Mouse (Mus musculus) megakaryocyte-erythroid progenitor cell, adult 5-6 weeks (primary cell): Measurements from ENCODE around the gene H2-Ab1. TPM values are rescaled to one million over a fixed set of nuclear protein-coding genes. Genes with fewer than 3 reads are reported as not detected.
"Not testable (repeated sequence)": the region's sequence is repeated elsewhere in the genome, so short reads cannot be mapped to it uniquely, and the experiment has no call there.

Experiments
- ATAC-seq: replicated peaks from 2 replicates; pipeline ENCODE4 v1.8.0; 2016; ENCODE audit warnings: mild to moderate bottlenecking, inconsistent platforms; ENCODE audit not compliant: severe bottlenecking, poor library complexity, low FRiP score, low TSS enrichment
- total RNA-seq, 2 experiments: library from RNA; stranded (forward) in 1 of 2; stranded (reverse) in 1 of 2; fragments of 200-1000, 215-1000 nt in 1 of 2; fragments of >200 nt in 1 of 2; fragmentation: Nextera tagmentation in 1 of 2; gene quantifications; 2 replicates each; pipeline ENCODE4 v1.2.3; 2014 to 2017

H2-Ab1 gene
- total RNA-seq, 2 experiments from 2014 or later = 20.3 to 80.9 TPM

DNA sequence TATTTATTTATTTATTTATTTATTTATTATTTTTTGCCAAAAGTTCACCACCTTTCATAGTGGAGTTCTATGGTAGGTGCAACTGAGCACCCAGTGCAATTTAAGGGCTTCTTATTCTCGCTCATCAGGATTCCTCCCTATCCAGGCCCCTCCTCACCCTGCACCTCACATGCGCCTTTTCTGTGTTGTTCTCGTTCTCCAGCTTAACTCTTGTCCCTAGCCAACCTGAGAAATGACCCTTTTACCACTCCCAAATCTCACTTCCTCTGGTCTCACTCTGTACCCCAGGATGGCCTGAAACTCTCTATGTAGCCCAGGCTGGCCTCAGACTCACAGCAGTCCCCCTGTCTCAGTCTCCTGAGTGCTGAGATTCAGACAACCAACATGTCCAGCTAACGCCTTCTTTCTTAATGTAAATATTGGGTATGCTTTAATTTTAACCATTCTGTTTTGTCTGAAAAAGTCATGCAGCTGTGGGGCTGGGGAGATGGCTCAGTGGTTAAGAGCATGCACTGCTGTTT is 44.2 kb downstream of the H2-Ab1 start:
- ATAC-seq = no peak

DNA sequence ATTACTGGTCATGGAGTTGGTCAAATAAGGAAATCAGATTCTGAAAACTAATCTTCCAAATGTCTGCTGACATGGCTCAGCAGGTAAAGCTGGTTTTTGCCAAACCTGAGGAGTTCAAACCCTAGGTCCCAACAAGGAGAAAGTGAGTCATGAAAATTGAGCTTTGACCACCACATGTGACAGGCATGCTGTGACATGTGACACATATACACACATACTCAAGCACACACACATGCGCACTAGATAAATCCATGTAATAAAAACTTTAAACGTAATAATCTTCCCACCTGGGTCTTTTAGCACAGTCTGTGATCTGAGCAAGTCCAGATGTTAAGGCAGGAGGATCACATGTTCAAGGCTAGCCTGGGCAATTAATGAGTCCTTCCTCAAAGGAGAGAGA is 46.3 kb downstream of the H2-Ab1 start:
- no peak for ATAC-seq

GRCm38 (mm10) chr17:34304751-34305150 is 47.3 kb downstream of the H2-Ab1 start:
- peak; percentile 76; the same call in 1 of the 2 replicates for ATAC-seq

DNA sequence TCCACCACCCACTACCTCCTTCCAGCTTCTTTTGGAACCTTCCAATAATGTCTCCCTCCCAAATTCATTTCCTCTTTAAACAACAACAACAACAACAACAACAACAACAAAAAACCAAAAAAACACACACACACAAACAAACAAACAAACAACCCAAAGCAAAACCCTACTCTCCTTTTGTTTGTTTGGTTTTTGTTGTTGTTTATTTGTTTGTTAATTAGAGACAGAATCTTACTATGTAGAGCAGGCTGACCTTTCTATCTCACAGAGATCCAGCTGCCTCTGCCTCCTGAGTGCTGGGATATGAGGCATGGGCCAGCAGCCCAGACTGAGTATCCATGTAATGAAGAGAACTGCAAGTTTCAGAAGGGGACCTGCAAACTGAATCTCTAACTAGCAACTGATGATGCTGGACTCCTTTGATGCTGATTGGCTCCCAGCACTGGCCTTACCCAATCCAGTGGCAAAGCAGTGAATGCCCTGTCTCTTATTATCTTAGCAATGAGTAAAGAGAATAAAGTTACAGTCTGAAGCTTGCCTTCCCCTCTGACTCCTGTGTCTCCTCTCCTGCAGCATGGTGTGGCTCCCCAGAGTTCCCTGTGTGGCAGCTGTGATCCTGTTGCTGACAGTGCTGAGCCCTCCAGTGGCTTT is 48.0 kb downstream of the H2-Ab1 start, which contains the start of gene H2-Eb1:
TSS of gene H2-Eb1 (plus strand) at position 488 of the 651 bp plus-strand sequence.
- ATAC-seq = peak; percentile 86

DNA sequence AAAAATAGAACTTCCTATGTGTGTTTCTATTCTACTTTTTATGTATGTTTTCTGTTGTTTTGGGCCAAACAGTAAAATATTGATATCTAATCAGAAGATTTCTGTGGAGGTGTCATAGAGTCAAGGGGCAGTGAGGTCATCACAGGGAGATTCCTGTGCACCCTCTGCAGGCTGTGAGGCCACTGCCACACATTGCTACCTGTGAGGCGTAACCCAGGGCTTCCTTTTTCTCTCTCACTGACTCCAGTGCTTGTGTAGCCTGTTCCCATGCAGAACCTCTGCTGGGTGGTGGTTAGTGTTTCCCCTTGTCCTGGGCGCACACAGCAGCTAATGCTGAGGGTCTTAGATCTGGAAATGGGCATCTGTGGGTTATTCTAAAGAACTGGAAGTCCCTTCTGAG is 48.9 kb downstream of the H2-Ab1 start:
- ATAC-seq = no peak

DNA sequence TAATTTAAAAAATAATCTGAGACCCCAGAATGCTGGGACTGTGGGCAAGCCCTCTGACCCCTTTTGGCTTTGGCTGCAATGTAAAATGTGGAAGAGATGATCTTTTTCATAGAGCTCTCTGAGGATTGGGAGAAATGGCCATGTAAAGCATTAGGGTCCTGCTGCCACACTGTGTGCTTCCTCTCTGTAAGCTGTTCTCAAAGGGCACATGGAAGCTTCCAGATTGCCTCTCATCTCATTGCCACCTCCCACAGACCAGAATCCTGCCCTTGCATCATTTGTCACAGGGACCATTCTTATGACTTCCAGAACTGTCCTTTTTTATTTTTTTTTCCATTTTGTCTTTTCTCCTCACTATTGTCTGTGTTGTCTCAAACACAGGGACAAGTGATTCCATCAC is 49.7 kb downstream of the H2-Ab1 start:
- no peak for ATAC-seq

- ATAC-seq = no peak
Observed at GRCm38 (mm10) chr17:34308161-34308560, 50.7 kb downstream of the H2-Ab1 start.

DNA sequence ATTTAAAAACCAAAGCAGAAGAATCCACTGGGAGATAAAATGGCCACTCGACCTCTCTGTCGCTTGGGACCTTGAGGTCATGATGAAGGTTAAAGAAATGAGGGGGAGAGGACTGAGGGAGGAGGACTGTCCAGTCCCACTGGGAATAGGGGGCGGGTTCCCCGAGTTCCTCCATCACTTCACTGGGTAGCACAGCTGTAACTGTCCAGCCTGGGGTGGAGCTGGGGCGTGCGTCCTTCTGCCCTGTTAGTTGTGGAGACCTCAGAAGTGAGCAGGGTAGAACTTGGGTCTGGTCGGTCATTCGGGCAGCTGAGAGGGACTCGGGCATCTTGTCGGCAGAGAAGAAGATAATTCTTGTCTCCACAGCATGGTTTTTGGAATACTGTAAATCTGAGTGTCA is 51.7 kb downstream of the H2-Ab1 start:
- no peak for ATAC-seq

GRCm38 (mm10) chr17:34309683-34310385 is 52.3 kb downstream of the H2-Ab1 start:
- ATAC-seq = peak; percentile 69

DNA sequence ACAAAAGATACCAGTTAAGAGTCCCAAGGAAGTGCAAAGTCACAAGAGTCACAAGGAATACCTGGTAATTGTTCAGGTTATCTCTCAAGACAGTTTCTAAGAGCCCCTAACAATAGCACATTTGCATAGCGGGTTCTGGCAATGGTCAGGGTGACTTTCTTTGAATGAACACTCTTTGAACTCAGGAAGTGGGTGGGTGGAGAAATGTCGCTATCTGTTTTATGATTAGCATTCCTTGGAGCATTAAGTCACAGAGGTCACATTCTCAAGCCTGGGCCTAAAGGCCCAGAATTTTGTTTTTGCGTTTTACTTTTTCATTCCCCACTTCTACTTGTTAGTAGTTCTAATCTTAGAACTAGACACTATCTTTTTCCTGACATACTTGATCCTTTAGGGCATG is 53.0 kb downstream of the H2-Ab1 start:
- ATAC-seq = not testable (repeated sequence)

DNA sequence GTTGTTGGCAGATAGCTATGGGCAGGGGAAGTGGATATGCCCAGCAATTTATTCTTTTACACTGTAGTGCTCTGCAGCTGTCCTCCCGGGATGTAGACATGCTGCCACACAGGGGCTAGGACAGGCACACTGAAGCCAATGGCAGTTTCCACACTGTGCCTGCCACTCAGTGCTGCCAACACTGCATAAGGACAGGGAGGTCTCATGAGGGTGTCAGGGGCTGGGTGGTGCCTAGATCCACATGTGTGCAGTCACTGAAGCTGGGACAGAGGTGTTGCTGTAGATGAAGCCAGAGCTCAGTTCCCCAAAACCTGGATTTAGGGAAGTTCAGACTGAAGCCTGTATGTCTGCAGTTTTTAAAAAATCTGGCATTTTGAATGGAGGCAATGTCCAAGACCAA is 54.7 kb downstream of the H2-Ab1 start:
- no peak for ATAC-seq

DNA sequence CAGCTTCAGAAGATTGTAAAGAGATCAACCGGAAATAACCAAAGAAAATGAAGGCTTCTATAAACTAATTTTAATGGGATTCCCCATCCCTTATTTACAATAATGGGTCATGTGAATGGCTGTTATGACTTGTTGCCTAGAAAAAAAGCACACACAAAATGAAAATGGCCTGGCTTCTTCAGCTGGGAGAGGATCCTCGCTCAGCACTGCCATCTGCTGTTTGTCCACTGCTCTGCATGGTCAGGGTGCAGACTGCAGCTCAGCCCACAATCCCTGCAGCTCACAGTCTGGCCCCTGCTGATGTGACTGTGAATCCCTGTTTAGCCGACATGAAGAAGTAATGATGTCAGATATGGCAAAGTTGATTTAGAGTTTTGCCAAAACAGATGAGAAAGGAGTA is 55.9 kb downstream of the H2-Ab1 start:
- peak; percentile 68; the same call in 1 of the 2 replicates for ATAC-seq

DNA sequence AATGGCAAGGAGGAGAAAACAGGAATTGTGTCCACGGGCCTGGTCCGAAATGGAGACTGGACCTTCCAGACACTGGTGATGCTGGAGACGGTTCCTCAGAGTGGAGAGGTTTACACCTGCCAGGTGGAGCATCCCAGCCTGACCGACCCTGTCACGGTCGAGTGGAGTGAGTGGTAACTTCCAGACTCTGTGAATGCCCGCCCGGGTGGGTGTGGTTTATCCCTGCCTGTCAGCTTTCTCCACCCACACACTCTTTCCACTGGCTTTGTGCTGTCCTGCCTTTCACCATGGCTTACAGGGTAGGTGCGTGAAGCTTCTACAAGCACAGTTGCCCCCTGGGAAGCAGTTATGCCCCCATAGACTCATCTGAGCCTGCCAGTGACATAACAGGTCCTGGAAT is 56.8 kb downstream of the H2-Ab1 start:
- ATAC-seq = no peak

GRCm38 (mm10) chr17:34315512-34315911 is 58.0 kb downstream of the H2-Ab1 start:
- ATAC-seq = no peak

DNA sequence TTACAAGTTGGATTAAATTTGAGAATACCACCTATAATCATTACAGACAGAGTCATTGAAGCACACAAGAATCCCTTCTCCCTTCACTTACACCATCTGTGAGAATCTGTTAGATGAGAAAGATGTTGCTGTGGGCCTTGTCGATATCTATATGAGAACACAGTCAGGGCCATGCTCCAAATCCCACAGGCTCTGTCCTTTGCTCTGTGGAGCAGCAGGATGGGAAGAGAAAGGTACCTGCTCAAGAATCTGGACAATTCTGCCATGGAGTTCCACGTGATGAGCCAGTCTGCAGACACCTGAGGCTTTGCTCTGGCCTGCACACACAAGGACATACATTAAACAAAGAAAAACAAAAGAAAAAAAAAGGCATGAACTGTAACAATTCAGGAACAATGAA is 59.2 kb downstream of the H2-Ab1 start:
- ATAC-seq = no peak

DNA sequence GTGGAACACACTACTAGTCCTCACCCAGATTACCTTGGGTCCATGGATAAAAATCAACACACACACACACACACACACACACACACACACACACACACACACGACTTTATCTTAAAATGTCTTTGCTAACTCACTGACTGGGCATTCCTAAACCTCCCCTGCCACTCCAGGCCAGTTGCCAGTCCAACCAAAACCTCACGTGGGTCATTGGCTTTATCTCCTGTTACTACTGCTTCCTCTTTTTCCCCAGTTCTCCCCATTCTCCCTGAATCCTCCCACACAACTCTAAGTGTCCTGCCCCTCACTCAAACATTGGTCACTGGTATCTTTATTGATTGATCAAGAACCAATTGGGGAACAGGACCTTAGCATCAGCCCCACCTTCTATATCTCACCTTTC is 59.8 kb downstream of the H2-Ab1 start:
- ATAC-seq = no peak

Other genes starting within 250 kb of the H2-Ab1 start
- 12.8 and 24.7 TPM in 2 replicates for gene Ring1, start 233.0 kb upstream of the H2-Ab1 start, total RNA-seq (2014; fragmentation: Nextera tagmentation)
- 13.5 and 15.4 TPM in 2 replicates for gene Ring1, start 233.0 kb upstream of the H2-Ab1 start, total RNA-seq (2017)
- gene H2-Ke6, start 229.6 kb upstream of the H2-Ab1 start, total RNA-seq (2014; fragmentation: Nextera tagmentation) = 118 and 144 TPM in 2 replicates
- gene H2-Ke6, start 229.6 kb upstream of the H2-Ab1 start, total RNA-seq (2017) = 41.6 and 46.8 TPM in 2 replicates
- gene Slc39a7, start 226.0 kb upstream of the H2-Ab1 start, total RNA-seq (2014; fragmentation: Nextera tagmentation) = 18.1 and 18.3 TPM in 2 replicates
- 94.1 and 169 TPM in 2 replicates for gene Slc39a7, start 226.0 kb upstream of the H2-Ab1 start, total RNA-seq (2017)
- gene Rxrb, start 225.9 kb upstream of the H2-Ab1 start, total RNA-seq (2014; fragmentation: Nextera tagmentation) = 49.6 and 58.9 TPM in 2 replicates
- 31.4 and 33.3 TPM in 2 replicates for gene Rxrb, start 225.9 kb upstream of the H2-Ab1 start, total RNA-seq (2017)
- 1.1 and 3.6 TPM in 2 replicates for gene Col11a2, start 218.3 kb upstream of the H2-Ab1 start, total RNA-seq (2014; fragmentation: Nextera tagmentation)
- 0.05 and 0.46 TPM in 2 replicates for gene Col11a2, start 218.3 kb upstream of the H2-Ab1 start, total RNA-seq (2017)
- 6.2 and 15.1 TPM in 2 replicates for gene H2-Oa, start 165.3 kb upstream of the H2-Ab1 start, total RNA-seq (2014; fragmentation: Nextera tagmentation)
- gene H2-Oa, start 165.3 kb upstream of the H2-Ab1 start, total RNA-seq (2017) = 0.75 and 5.8 TPM in 2 replicates
- 26.4 and 41.6 TPM in 2 replicates for gene H2-DMa, start 138.1 kb upstream of the H2-Ab1 start, total RNA-seq (2014; fragmentation: Nextera tagmentation)
- gene H2-DMa, start 138.1 kb upstream of the H2-Ab1 start, total RNA-seq (2017) = 35.0 and 36.7 TPM in 2 replicates
- 173 and 198 TPM in 2 replicates for gene Brd2, start 135.1 kb upstream of the H2-Ab1 start, total RNA-seq (2014; fragmentation: Nextera tagmentation)
- gene Brd2, start 135.1 kb upstream of the H2-Ab1 start, total RNA-seq (2017) = 312 and 511 TPM in 2 replicates
- 0.81 and 2.9 TPM in 2 replicates for gene H2-DMb2, start 114.4 kb upstream of the H2-Ab1 start, total RNA-seq (2014; fragmentation: Nextera tagmentation)
- gene H2-DMb2, start 114.4 kb upstream of the H2-Ab1 start, total RNA-seq (2017) = not detected in 2 replicates
- 3.8 and 9.1 TPM in 2 replicates for gene H2-DMb1, start 104.6 kb upstream of the H2-Ab1 start, total RNA-seq (2014; fragmentation: Nextera tagmentation)
- 10.1 and 22.9 TPM in 2 replicates for gene H2-DMb1, start 104.6 kb upstream of the H2-Ab1 start, total RNA-seq (2017)
- 43.7 and 55.5 TPM in 2 replicates for gene Tap1, start 70.1 kb upstream of the H2-Ab1 start, total RNA-seq (2014; fragmentation: Nextera tagmentation)
- gene Tap1, start 70.1 kb upstream of the H2-Ab1 start, total RNA-seq (2017) = 58.0 and 76.1 TPM in 2 replicates
- 55.1 and 57.5 TPM in 2 replicates for gene Psmb9, start 69.9 kb upstream of the H2-Ab1 start, total RNA-seq (2014; fragmentation: Nextera tagmentation)
- gene Psmb9, start 69.9 kb upstream of the H2-Ab1 start, total RNA-seq (2017) = 56.2 and 95.8 TPM in 2 replicates
- 50.4 and 71.2 TPM in 2 replicates for gene Psmb8, start 60.0 kb upstream of the H2-Ab1 start, total RNA-seq (2014; fragmentation: Nextera tagmentation)
- gene Psmb8, start 60.0 kb upstream of the H2-Ab1 start, total RNA-seq (2017) = 103 and 243 TPM in 2 replicates
- 25.8 and 90.1 TPM in 2 replicates for gene Tap2, start 54.2 kb upstream of the H2-Ab1 start, total RNA-seq (2014; fragmentation: Nextera tagmentation)
- gene Tap2, start 54.2 kb upstream of the H2-Ab1 start, total RNA-seq (2017) = 49.7 and 50.5 TPM in 2 replicates
- gene H2-Ob, start 18.8 kb upstream of the H2-Ab1 start, total RNA-seq (2014; fragmentation: Nextera tagmentation) = 8.7 and 32.0 TPM in 2 replicates
- 7.8 and 10.4 TPM in 2 replicates for gene H2-Ob, start 18.8 kb upstream of the H2-Ab1 start, total RNA-seq (2017)
- gene H2-Aa, start 30.1 kb downstream of the H2-Ab1 start, total RNA-seq (2014; fragmentation: Nextera tagmentation) = 2.0 and 4.4 TPM in 2 replicates
- gene H2-Aa, start 30.1 kb downstream of the H2-Ab1 start, total RNA-seq (2017) = 12.4 and 31.9 TPM in 2 replicates
- gene H2-Eb1, start 48.2 kb downstream of the H2-Ab1 start, total RNA-seq (2014; fragmentation: Nextera tagmentation) = 5.9 TPM in 1 of 2 replicates, not detected in the other
- gene H2-Eb1, start 48.2 kb downstream of the H2-Ab1 start, total RNA-seq (2017) = 15.0 and 24.9 TPM in 2 replicates
- gene H2-Eb2, start 68.0 kb downstream of the H2-Ab1 start, total RNA-seq (2014; fragmentation: Nextera tagmentation) = 0.50 TPM in 1 of 2 replicates, not detected in the other
- not detected in 2 replicates for gene H2-Eb2, start 68.0 kb downstream of the H2-Ab1 start, total RNA-seq (2017)
- gene Btnl2, start 97.1 kb downstream of the H2-Ab1 start, total RNA-seq (2014; fragmentation: Nextera tagmentation) = not detected in 2 replicates
- gene Btnl2, start 97.1 kb downstream of the H2-Ab1 start, total RNA-seq (2017) = not detected in 2 replicates
- gene Btnl1, start 119.4 kb downstream of the H2-Ab1 start, total RNA-seq (2014; fragmentation: Nextera tagmentation) = not detected in 2 replicates
- not detected in 2 replicates for gene Btnl1, start 119.4 kb downstream of the H2-Ab1 start, total RNA-seq (2017)
- gene BC051142, start 141.1 kb downstream of the H2-Ab1 start, total RNA-seq (2014; fragmentation: Nextera tagmentation) = 5.4 and 7.7 TPM in 2 replicates
- gene BC051142, start 141.1 kb downstream of the H2-Ab1 start, total RNA-seq (2017) = 1.4 and 4.7 TPM in 2 replicates
- gene Btnl4, start 219.6 kb downstream of the H2-Ab1 start, total RNA-seq (2014; fragmentation: Nextera tagmentation) = not detected in 2 replicates
- not detected in 2 replicates for gene Btnl4, start 219.6 kb downstream of the H2-Ab1 start, total RNA-seq (2017)